Mouse (Mus musculus): ENCODE measurements around the gene Fam25c. TPM values are rescaled to one million over a fixed set of nuclear protein-coding genes. Genes with fewer than 3 reads are reported as not detected.

The Fam25c gene
- total and polyA plus RNA-seq, 3 experiments, result not detected

- no peak within 1 kb of the TSS for H3K4me3 ChIP-seq (replicated peaks in 1 of 3; ENCODE audit: low read depth in 2 of 3, low read length in 2 of 3, poor library complexity in 1 of 3)
- in situ Hi-C loops (cut with MboI; ENCODE audit: low pct_ligation_motif_present, low pct_unique_long_range_greater_than_20kb, low sequenced_read_pairs) (loop anchor here (10.0 kb wide), 2 partner anchors 190 to 290 kb away; partner anchors contain the start of gene Anxa8), dilution Hi-C loops (cut with MboI; ENCODE audit: extremely low pct_ligation_motif_present, extremely low pct_unique_long_range_greater_than_20kb, low sequenced_read_pairs) (no loop called here)
- H3K9ac ChIP-seq (ENCODE audit: insufficient read depth, low read depth), result no peak within 1 kb of the TSS
- no peak for TF ChIP-seq JUN (IDR thresholded peaks at IDR 0.05; ENCODE audit: insufficient read depth, low read depth, low read length)
- no peak for TF ChIP-seq SMC3 (IDR thresholded peaks at IDR 0.05; ENCODE audit: low read depth, low read length)
- TF ChIP-seq EP300 (IDR thresholded peaks at IDR 0.05; ENCODE audit: low read length), result no peak
- TF ChIP-seq MEF2A (IDR thresholded peaks at IDR 0.05; ENCODE audit: borderline replicate concordance, low read depth, low read length), result no peak
- peaks cover 9 to 14% of the 10 kb centered on the region in 2 experiments for H3K4me1 ChIP-seq (ENCODE audit: control insufficient read depth in 1 of 2, insufficient read depth in 2 of 2)
- H3K9me3 ChIP-seq (replicated peaks; ENCODE audit: low read length), result no peaks in the 10 kb centered on the region
- H3K27ac ChIP-seq (ENCODE audit: insufficient read depth, low read depth), result no peak within 1 kb of the TSS
- no peaks in the 10 kb centered on the region for H3K79me2 ChIP-seq (replicated peaks; ENCODE audit: control insufficient read depth, extremely low read depth, insufficient read depth, poor library complexity, severe bottlenecking)
- no peaks in the 10 kb centered on the region for H3K36me3 ChIP-seq (replicated peaks in 1 of 2; ENCODE audit: control insufficient read depth in 1 of 2, insufficient read depth in 1 of 2, low read length in 1 of 2)
- H3K4me2 ChIP-seq (ENCODE audit: insufficient read depth, low read depth, poor library complexity, severe bottlenecking), result no peak within 1 kb of the TSS
- no peak for DNase-seq (ENCODE audit: extremely low read depth)
- H3K27me3 ChIP-seq (replicated peaks), result no peaks in the 10 kb centered on the region
Observed at GRCm38 (mm10) chr14:34374577-34374976, 19.3 kb upstream of the Fam25c start, which contains the start of gene Sncg. Sncg (minus strand) TSS chr14:34374789.

- H3K27me3 ChIP-seq (replicated peaks), result no peaks in the 10 kb centered on the region
- TF ChIP-seq BHLHE40 (IDR thresholded peaks at IDR 0.05; ENCODE audit: low read depth, low read length) (no peak), HCFC1 (IDR thresholded peaks at IDR 0.05; ENCODE audit: low read depth, low read length) (no peak), SMC3 (IDR thresholded peaks at IDR 0.05; ENCODE audit: low read depth, low read length) (no peak), NRF1 (IDR thresholded peaks at IDR 0.05; ENCODE audit: low read depth, low read length) (no peak), MAZ (IDR thresholded peaks at IDR 0.05; ENCODE audit: low read depth, low read length) (no peak), NELFE (IDR thresholded peaks at IDR 0.05; ENCODE audit: low read depth, low read length) (no peak), USF2 (conservative IDR thresholded peaks at IDR 0.05; ENCODE audit: low read depth, low read length) (no peak), IRF4 (IDR thresholded peaks at IDR 0.05; ENCODE audit: low read depth, low read length) (no peak), ETS1 (conservative IDR thresholded peaks at IDR 0.05; ENCODE audit: low read depth, low read length) (no peak), USF1 (IDR thresholded peaks at IDR 0.05; ENCODE audit: low read depth, low read length) (no peak), POLR2AphosphoS2 (IDR thresholded peaks at IDR 0.05; ENCODE audit: low read depth, low read length) (no peak), E2F4 (IDR thresholded peaks at IDR 0.05; ENCODE audit: insufficient replicate concordance, low read depth, low read length) (no peak), MAFK (IDR thresholded peaks at IDR 0.05; ENCODE audit: insufficient replicate concordance, low read length) (no peak), RCOR1 (conservative IDR thresholded peaks at IDR 0.05; ENCODE audit: low read depth, low read length) (no peak), ELF1 (IDR thresholded peaks at IDR 0.05; ENCODE audit: low read depth, low read length) (no peak), PAX5 (IDR thresholded peaks at IDR 0.05; ENCODE audit: low read length) (no peak), ZNF384 (IDR thresholded peaks at IDR 0.05; ENCODE audit: low read depth, low read length) (no peak), MXI1 (IDR thresholded peaks at IDR 0.05; ENCODE audit: low read depth, low read length) (no peak)
- dilution Hi-C loops (cut with MboI; ENCODE audit: extremely low pct_ligation_motif_present, extremely low pct_unique_long_range_greater_than_20kb, low sequenced_read_pairs), result no loop called here
Observed at GRCm38 (mm10) chr14:34373581-34373980, 18.3 kb upstream of the Fam25c start.

More at GRCm38 (mm10) chr14:34373581-34373980, 18.3 kb upstream of the Fam25c start:
- H3K36me3 ChIP-seq (replicated peaks in 1 of 2; ENCODE audit: control insufficient read depth in 1 of 2, insufficient read depth in 1 of 2, low read length in 1 of 2), result no peaks in the 10 kb centered on the region
- H3K4me2 ChIP-seq (ENCODE audit: insufficient read depth, low read depth, poor library complexity, severe bottlenecking), result no peak overlapping the region
- H3K4me1 ChIP-seq (ENCODE audit: control insufficient read depth in 1 of 2, insufficient read depth in 2 of 2), result peaks cover 2 to 5% of the 10 kb centered on the region in 2 experiments
- no peaks in the 10 kb centered on the region for H3K79me2 ChIP-seq (replicated peaks; ENCODE audit: control insufficient read depth, extremely low read depth, insufficient read depth, poor library complexity, severe bottlenecking)
- H3K27ac ChIP-seq (ENCODE audit: insufficient read depth, low read depth), result no peak overlapping the region
- H3K4me3 ChIP-seq (replicated peaks in 1 of 3; ENCODE audit: low read depth in 2 of 3, low read length in 2 of 3, poor library complexity in 1 of 3), result no peak overlapping the region
- in situ Hi-C loops (cut with MboI; ENCODE audit: low pct_ligation_motif_present, low pct_unique_long_range_greater_than_20kb, low sequenced_read_pairs), result loop anchor here (10.0 kb wide), 2 partner anchors 191 to 289 kb away; partner anchors contain the start of gene Anxa8
- H3K9me3 ChIP-seq (replicated peaks; ENCODE audit: low read length), result no peaks in the 10 kb centered on the region
- no peak overlapping the region for H3K9ac ChIP-seq (ENCODE audit: insufficient read depth, low read depth)
- no peak for DNase-seq (ENCODE audit: extremely low read depth)
